Mouse (Mus musculus): Measurements from ENCODE around the gene Mis12. TPM values are rescaled to one million over a fixed set of nuclear protein-coding genes. Genes with fewer than 3 reads are reported as not detected.

Mis12 gene
- polyA plus RNA-seq, 1 experiment = 11.0 TPM

DNA sequence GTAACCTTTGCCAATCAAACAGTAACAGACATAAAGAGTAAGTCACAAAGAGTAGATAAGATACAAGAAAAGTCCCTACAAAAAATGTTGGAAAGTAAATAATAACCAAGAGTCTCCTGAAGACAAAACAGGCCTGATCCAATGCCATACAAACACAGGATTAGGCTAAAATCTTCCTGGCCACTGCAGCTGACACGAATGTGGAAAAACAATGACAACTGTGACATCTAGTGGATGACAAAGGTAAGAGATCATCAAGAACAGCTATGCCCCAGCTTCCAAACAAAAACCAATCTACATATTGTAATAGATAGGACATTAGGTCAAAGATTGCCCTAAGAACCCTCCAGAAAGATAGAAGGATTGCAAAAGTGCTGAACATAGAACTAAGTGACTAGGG lies 33.1 kb downstream of the Mis12 start:
- Histone ChIP-seq H3K27me3 (ENCODE audit: control insufficient read depth, insufficient read depth, insufficient read length) (no peaks in the 10 kb centered on the region), H3K79me2 (ENCODE audit: control insufficient read depth, insufficient read depth) (no peaks in the 10 kb centered on the region), H3K4me2 (ENCODE audit: low read depth) (no peak overlapping the region), H3K36me3 (ENCODE audit: control insufficient read depth, insufficient read depth) (no peaks in the 10 kb centered on the region), H3ac (ENCODE audit: control insufficient read depth, insufficient read length) (no peak overlapping the region), H3K4me3 (no peak overlapping the region)
- TF ChIP-seq MYOG (IDR thresholded peaks at IDR 0.05; ENCODE audit: control insufficient read depth in 1 of 3, insufficient read depth in 1 of 3, insufficient read length in 2 of 3, low read depth in 2 of 3) (no peak), MAX (IDR thresholded peaks at IDR 0.05; ENCODE audit: low read depth) (no peak), POLR2AphosphoS2 (IDR thresholded peaks at IDR 0.05; ENCODE audit: insufficient read length, low read depth) (no peak), CEBPB (IDR thresholded peaks at IDR 0.05; ENCODE audit: insufficient read depth, poor library complexity, severe bottlenecking) (no peak), MYOD1 (IDR thresholded peaks at IDR 0.05; ENCODE audit: control insufficient read depth in 1 of 3, insufficient read length in 2 of 3, low read depth in 2 of 3) (no peak), TCF12 (IDR thresholded peaks at IDR 0.05; ENCODE audit: insufficient read depth, poor library complexity, severe bottlenecking) (no peak), SRF (IDR thresholded peaks at IDR 0.05; ENCODE audit: control insufficient read depth, insufficient read length, low read depth) (no peak)

DNA sequence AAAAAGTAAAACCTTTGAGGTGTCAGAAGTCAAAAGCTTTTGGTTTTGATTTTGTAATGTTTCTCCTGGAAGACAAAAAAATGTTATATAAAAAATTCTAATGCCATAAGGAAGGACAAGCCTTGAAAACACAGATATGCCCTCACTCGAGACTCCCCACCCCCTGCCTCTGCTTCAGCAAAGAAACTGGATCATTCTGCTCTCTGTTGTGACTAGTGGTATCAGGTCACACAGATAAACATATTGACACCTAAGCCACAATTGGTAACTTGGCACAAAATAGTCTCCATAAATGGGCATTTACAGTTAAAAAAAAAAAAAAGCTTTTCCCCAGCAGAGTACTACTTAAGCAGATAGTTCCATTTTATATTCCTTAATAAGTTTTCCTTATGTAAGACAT lies 56.9 kb downstream of the Mis12 start:
- H3K36me3 ChIP-seq (ENCODE audit: control insufficient read depth, insufficient read depth) = no peaks in the 10 kb centered on the region
- TF ChIP-seq USF1 (IDR thresholded peaks at IDR 0.05; ENCODE audit: low read depth) = no peak
- TF ChIP-seq MAX (IDR thresholded peaks at IDR 0.05; ENCODE audit: low read depth) = no peak
- no peak for TF ChIP-seq TCF3 (IDR thresholded peaks at IDR 0.05; ENCODE audit: insufficient read length, low read depth)
- TF ChIP-seq POLR2A (IDR thresholded peaks at IDR 0.05; ENCODE audit: insufficient read length, low read depth) = no peak
- no peak for TF ChIP-seq SRF (IDR thresholded peaks at IDR 0.05; ENCODE audit: control insufficient read depth, insufficient read length, low read depth)
- TF ChIP-seq MYOD1 (IDR thresholded peaks at IDR 0.05; ENCODE audit: control insufficient read depth in 1 of 3, insufficient read length in 2 of 3, low read depth in 2 of 3) = no peak
- no peak for TF ChIP-seq CEBPB (IDR thresholded peaks at IDR 0.05; ENCODE audit: insufficient read depth, poor library complexity, severe bottlenecking)
- no peak for TF ChIP-seq E2F4 (IDR thresholded peaks at IDR 0.05; ENCODE audit: insufficient read depth)
- no peaks in the 10 kb centered on the region for H3K79me2 ChIP-seq (ENCODE audit: control insufficient read depth, insufficient read depth)
- H3ac ChIP-seq (ENCODE audit: control insufficient read depth, insufficient read length) = no peak overlapping the region
- H3K4me2 ChIP-seq (ENCODE audit: low read depth) = no peak overlapping the region
- H3K4me3 ChIP-seq = no peak overlapping the region
- no peaks in the 10 kb centered on the region for H3K27me3 ChIP-seq (ENCODE audit: control insufficient read depth, insufficient read depth, insufficient read length)

Other genes starting within 250 kb of the Mis12 start
- gene Scimp, start 207.0 kb upstream of the Mis12 start, polyA plus RNA-seq (2012; fragmentation: generic; extraction: Trizol) = 0.10 TPM
- gene Rabep1, start 174.8 kb upstream of the Mis12 start, polyA plus RNA-seq (2012; fragmentation: generic; extraction: Trizol) = 16.1 TPM
- gene Nup88, start 49.6 kb upstream of the Mis12 start, polyA plus RNA-seq (2012; fragmentation: generic; extraction: Trizol) = 63.5 TPM
- gene Rpain, start 49.4 kb upstream of the Mis12 start, polyA plus RNA-seq (2012; fragmentation: generic; extraction: Trizol) = 28.0 TPM
- gene C1qbp, start 36.6 kb upstream of the Mis12 start, polyA plus RNA-seq (2012; fragmentation: generic; extraction: Trizol) = 318 TPM
- 9.2 TPM for gene Dhx33, start 15.2 kb upstream of the Mis12 start, polyA plus RNA-seq (2012; fragmentation: generic; extraction: Trizol)
- gene Derl2, start 230 bp downstream of the Mis12 start, polyA plus RNA-seq (2012; fragmentation: generic; extraction: Trizol) = 27.6 TPM
- gene 6330403K07Rik, start 13.9 kb downstream of the Mis12 start, polyA plus RNA-seq (2012; fragmentation: generic; extraction: Trizol) = 0.11 TPM
- gene Nlrp1a, start 125.1 kb downstream of the Mis12 start, polyA plus RNA-seq (2012; fragmentation: generic; extraction: Trizol) = not detected
- gene Nlrp1b, start 211.1 kb downstream of the Mis12 start, polyA plus RNA-seq (2012; fragmentation: generic; extraction: Trizol) = 0.01 TPM